Mouse (Mus musculus) embryonic stem cell, embryonic (primary cell): ENCODE measurements around the gene Ahcyl1.

Source experiments
- CTCF ChIA-PET, 4 experiments: fragments of 300-600 bp in 2 of 4; fragments of 350-600 bp in 2 of 4; sonication (Branson Sonifier 250); formaldehyde crosslinking; loops; one replicate each; lab custom pipeline; 2022; ENCODE audit warnings: inconsistent platforms in 2 of 4; lab: Charles Lee
- POLR2A ChIA-PET, 4 experiments: fragments of 300-600 bp in 2 of 4; fragments of 350-600 bp in 2 of 4; sonication (Branson Sonifier 250); formaldehyde crosslinking; loops; one replicate each; lab custom pipeline; 2022; ENCODE audit warnings: antibody characterized with exemption in 4 of 4, inconsistent platforms in 1 of 4; lab: Charles Lee

Ahcyl1 gene

GRCm38 (mm10) chr3:107714276-107714933 is 18.0 kb upstream of the Ahcyl1 start:
- CTCF ChIA-PET: no interaction called here
- POLR2A ChIA-PET: no interaction called here

DNA sequence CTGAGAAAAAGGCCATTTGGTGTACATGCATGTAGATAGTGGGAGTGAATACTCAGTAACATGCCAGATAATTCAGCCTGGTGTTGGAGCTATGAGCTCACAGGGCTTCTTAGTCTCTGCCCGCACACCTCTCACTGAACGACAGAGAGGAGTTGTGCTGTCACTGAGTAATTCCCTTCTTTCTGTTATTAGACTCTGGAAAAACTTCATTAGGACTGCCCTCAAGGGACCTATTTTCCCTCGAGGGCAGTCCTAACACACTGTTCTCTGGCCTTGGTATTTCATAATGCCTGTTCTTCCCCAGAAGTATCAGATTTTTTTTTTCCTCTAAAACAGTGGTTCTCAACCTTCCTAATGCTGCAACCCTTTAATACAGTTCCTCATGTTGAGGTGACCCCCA is 15.7 kb upstream of the Ahcyl1 start:
- CTCF ChIA-PET: interaction anchor here in 1 of 4 experiments (0.7 kb wide), 1 partner anchor 206 kb away, joined by 4 read pairs; no protein-coding TSS in a partner anchor
- POLR2A ChIA-PET: interaction anchor here in 1 of 4 experiments (1.2 kb wide), 2 partner anchors 48 to 107 kb away, joined by 3 to 6 read pairs; partner anchors contain the start of gene Csf1

GRCm38 (mm10) chr3:107709156-107709555 is 12.8 kb upstream of the Ahcyl1 start:
- POLR2A ChIA-PET: no interaction called here
- CTCF ChIA-PET: interaction anchor here in 1 of 4 experiments (1.1 kb wide), 1 partner anchor 174 kb away, joined by 16 read pairs; no protein-coding TSS in a partner anchor

- CTCF ChIA-PET: interaction anchor here in 2 of 4 experiments (0.6 to 0.7 kb wide), 4 partner anchors 97 to 451 kb away, joined by 4 read pairs; no protein-coding TSS in a partner anchor
- POLR2A ChIA-PET: interaction anchor here in 1 of 4 experiments (0.7 to 1.1 kb wide), 3 partner anchors 9 to 439 kb away, joined by 3 to 7 read pairs (median 5); no protein-coding TSS in a partner anchor
Measured at GRCm38 (mm10) chr3:107707239-107707638, 10.9 kb upstream of the Ahcyl1 start.

GRCm38 (mm10) chr3:107706164-107706563 is 9.8 kb upstream of the Ahcyl1 start:
- ChIA-PET CTCF (interaction anchor here in 1 of 4 experiments (1.0 to 1.3 kb wide), 2 partner anchors 43 to 158 kb away, joined by 3 read pairs; no protein-coding TSS in a partner anchor), POLR2A (interaction anchor here in 1 of 4 experiments (1.3 kb wide), 1 partner anchor 10 kb away, joined by 3 read pairs; no protein-coding TSS in a partner anchor)

GRCm38 (mm10) chr3:107704371-107704705 is 8.0 kb upstream of the Ahcyl1 start:
- ChIA-PET CTCF (interaction anchor here in 1 of 4 experiments (0.6 to 2.4 kb wide), 3 partner anchors 160 to 454 kb away, joined by 3 to 6 read pairs (median 6); no protein-coding TSS in a partner anchor), POLR2A (interaction anchor here in 2 of 4 experiments (1.2 to 1.9 kb wide), 2 partner anchors 9 to 47 kb away, joined by 4 to 7 read pairs; partner anchors contain the start of gene Ahcyl1 (in 1 of the 2))

GRCm38 (mm10) chr3:107703675-107704370 is 7.5 kb upstream of the Ahcyl1 start:
- POLR2A ChIA-PET: interaction anchor here in 2 of 4 experiments (1.2 to 1.9 kb wide), 3 partner anchors 8 to 48 kb away, joined by 3 to 7 read pairs (median 4); partner anchors contain the start of gene Ahcyl1 (in 1 of the 2)
- CTCF ChIA-PET: interaction anchor here in 3 of 4 experiments (0.6 to 2.4 kb wide), 6 partner anchors 160 to 455 kb away, joined by 3 to 6 read pairs (median 3); no protein-coding TSS in a partner anchor

GRCm38 (mm10) chr3:107701767-107702394 is 5.5 kb upstream of the Ahcyl1 start:
- ChIA-PET POLR2A (no interaction called here), CTCF (interaction anchor here in 3 of 4 experiments (0.6 to 2.4 kb wide), 5 partner anchors 13 to 165 kb away, joined by 3 to 8 read pairs (median 4); no protein-coding TSS in a partner anchor)

- POLR2A ChIA-PET: no interaction called here
- CTCF ChIA-PET: interaction anchor here in 2 of 4 experiments (1.0 to 2.4 kb wide), 3 partner anchors 164 to 167 kb away, joined by 4 to 8 read pairs (median 4); no protein-coding TSS in a partner anchor
Measured at GRCm38 (mm10) chr3:107700625-107701024, 4.3 kb upstream of the Ahcyl1 start.

- CTCF ChIA-PET: interaction anchor here (0.6 to 4.5 kb wide), 9 partner anchors 136 to 505 kb away, joined by 4 to 36 read pairs (median 14); no protein-coding TSS in a partner anchor
- POLR2A ChIA-PET: interaction anchor here in 2 of 4 experiments (1.0 to 2.5 kb wide), 12 partner anchors 11 to 452 kb away, joined by 3 to 19 read pairs (median 4); partner anchors contain the start of genes Csf1 (in 1 of the 2), Gnai3 (in 1 of the 2), Gstm6 (in 1 of the 2) and Gstm7 (in 1 of the 2)
Measured at GRCm38 (mm10) chr3:107696910-107697309, 550 bp upstream of the Ahcyl1 start.

DNA sequence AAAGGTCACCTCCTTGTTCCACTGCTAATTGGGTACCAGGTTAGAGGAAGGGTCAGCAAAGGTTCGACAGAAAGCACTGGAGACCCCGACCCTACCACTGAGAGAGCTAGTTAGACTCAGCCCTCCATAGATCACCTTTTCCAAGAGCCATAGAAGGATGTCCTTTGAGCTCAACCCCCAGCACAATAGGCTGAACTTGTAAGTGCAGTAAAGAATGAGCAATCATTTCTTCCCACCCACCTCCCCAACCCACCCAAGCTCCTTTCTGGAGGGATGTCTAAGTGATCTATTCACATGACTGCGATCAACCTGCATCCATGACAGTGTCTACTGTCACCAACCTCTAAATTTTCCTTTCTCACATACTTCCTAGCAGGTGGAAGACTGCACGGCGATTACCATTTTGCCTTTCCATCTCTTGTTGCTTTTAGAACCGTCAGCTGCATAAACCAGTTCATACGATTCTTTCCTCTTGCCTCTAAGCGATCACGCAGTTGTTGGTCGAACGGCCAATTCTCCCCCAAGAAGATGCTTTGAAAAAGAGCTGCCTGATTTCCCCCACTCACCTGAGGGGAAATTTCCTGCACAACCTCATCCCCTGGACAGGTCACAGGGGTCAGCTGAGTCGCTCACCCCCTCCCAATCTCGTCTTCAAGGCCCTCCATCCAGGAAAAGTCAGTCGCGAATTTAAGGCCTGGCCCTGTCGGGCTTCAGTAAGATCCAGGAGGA is 977 bp downstream of the Ahcyl1 start:
- ChIA-PET CTCF (interaction anchor here (0.6 to 4.5 kb wide), 21 partner anchors 20 to 453 kb away, joined by 3 to 36 read pairs (median 3); partner anchors contain the start of genes Csf1 (in 1 of the 4), Gstm6 (in 1 of the 4) and Gstm7 (in 1 of the 4)), POLR2A (interaction anchor here (0.6 to 2.5 kb wide), 42 partner anchors 9 to 578 kb away, joined by 3 to 19 read pairs (median 4); partner anchors contain the start of genes Csf1 (in 3 of the 4), Gnai3 (in 2 of the 4), Gstm6 (in 2 of the 4) and Gm10961 (in 1 of the 4))

DNA sequence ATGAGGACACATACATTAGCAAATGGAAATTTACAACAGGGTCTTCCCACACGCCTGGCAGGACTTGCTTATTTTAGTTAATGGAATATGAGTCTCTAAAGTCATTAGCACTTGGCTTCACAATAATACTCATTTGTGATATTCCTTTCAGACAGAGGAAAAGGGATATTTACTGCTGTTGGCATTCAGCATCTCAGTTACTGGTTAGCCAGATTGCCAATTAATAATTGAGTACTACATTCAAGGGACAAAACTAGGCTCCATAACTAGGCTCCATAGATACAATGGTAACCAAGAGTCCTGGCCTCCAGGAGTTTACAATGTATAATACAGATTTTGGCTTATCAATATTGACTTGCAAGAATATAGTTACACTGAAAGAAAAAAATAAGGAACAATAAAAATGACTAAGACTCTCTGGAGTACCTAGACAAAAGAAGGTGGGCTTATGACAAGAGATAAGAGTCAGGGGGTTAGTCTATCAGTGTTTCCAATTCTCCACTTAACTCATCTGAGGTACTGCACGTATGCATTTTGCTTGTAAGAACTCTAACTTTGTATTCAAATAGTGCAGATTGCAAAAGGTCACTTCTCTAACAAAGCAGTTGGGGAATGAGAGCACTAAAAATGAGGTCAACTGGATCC is 2.0 kb downstream of the Ahcyl1 start:
- POLR2A ChIA-PET: interaction anchor here in 3 of 4 experiments (0.7 to 2.2 kb wide), 12 partner anchors 8 to 361 kb away, joined by 3 to 14 read pairs (median 4); partner anchors contain the start of genes Gstm6 (in 1 of the 3) and Rbm15 (in 1 of the 3)
- CTCF ChIA-PET: interaction anchor here in 2 of 4 experiments (1.0 to 4.5 kb wide), 4 partner anchors 169 to 249 kb away, joined by 3 to 32 read pairs (median 9); partner anchors contain the start of gene Gstm6 (in 1 of the 2)

GRCm38 (mm10) chr3:107690366-107690765 is 6.0 kb downstream of the Ahcyl1 start:
- ChIA-PET POLR2A (interaction anchor here in 1 of 4 experiments (1.2 to 1.3 kb wide), 2 partner anchors 61 to 354 kb away, joined by 3 read pairs; partner anchors contain the start of gene Gstm4), CTCF (interaction anchor here in 1 of 4 experiments (0.6 kb wide), 1 partner anchor 144 kb away, joined by 6 read pairs; no protein-coding TSS in a partner anchor)

- POLR2A ChIA-PET: no interaction called here
- CTCF ChIA-PET: interaction anchor here in 2 of 4 experiments (0.6 to 1.1 kb wide), 2 partner anchors 13 to 356 kb away, joined by 3 read pairs; no protein-coding TSS in a partner anchor
Measured at GRCm38 (mm10) chr3:107689245-107689644, 7.1 kb downstream of the Ahcyl1 start.

DNA sequence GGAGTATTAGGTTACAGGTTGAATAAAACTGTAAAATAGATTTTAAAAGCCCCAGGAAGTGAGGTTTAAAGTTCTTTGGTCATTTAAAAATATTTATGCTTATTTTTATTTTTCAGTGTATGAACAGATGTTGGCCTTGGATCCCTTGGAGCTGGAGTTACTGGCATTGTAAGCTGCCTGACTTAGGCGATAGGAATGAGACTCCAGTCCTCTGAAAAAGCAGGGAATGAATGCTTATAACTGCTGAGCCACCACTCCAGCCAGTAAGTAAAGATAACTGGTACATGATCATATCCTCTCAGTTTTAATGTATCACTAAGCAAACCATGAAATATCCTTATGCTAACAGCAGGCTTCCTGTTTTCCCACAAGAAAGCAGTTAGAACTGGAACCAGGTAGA is 8.1 kb downstream of the Ahcyl1 start:
- POLR2A ChIA-PET: interaction anchor here in 1 of 4 experiments (0.8 to 1.2 kb wide), 2 partner anchors 16 to 467 kb away, joined by 3 read pairs; no protein-coding TSS in a partner anchor
- CTCF ChIA-PET: interaction anchor here in 2 of 4 experiments (0.6 to 1.4 kb wide), 4 partner anchors 72 to 647 kb away, joined by 3 to 4 read pairs (median 3); no protein-coding TSS in a partner anchor
